Mouse (Mus musculus): Measurements from ENCODE around the gene Map2k6.

DNA sequence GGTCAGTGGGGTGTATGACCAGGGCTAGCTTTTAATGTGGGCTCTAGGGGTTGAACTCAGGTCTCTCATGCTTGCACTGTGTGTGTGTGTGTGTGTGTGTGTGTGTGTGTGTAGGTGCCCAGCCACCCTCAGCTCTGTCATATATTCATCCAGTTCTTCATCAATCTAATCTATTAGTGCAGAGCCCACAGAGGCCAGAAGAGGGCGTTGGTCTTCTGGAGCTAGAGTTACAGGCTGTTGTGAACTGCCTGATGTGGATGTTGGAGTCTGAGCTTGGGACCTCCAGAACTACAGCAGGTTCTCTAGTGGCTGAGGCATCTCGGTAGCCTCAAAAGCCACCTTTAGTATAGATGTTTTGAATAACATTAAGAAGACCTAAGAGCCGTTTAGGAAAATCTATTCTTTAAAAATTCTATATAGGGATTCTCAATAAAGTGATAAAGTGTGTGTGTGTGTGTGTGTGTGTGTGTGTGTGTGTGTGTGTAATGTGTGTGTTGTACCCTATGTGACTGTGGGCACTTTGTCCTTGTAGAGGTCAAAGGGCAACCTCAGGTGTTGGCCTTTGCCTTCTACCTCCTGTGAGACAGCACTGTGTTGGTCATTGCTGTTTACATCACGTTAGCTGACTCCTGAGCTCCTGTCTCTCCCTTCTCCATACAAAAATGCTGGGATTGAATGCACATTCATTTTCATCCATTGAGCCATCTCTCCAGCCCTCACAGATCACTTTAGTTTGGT is 96.6 kb downstream of the Map2k6 start:
- TF ChIP-seq CTCF (IDR thresholded peaks at IDR 0.05; ENCODE audit: low read depth) (no peak), EP300 (IDR thresholded peaks at IDR 0.05; ENCODE audit: low read depth) (no peak)
